Mouse (Mus musculus): ENCODE measurements at regions not wholly inside any gene's neighbourhood (a gene's known extent, or its start where the extent isn't known, plus 50 kb on each side); places are given as distances from the start of the nearest gene placed in this dataset.
"Not testable (repeated sequence)": the region's sequence is repeated elsewhere in the genome, so short reads cannot be mapped to it uniquely, and the experiment has no call there.

- Histone ChIP-seq H3K4me2 (ENCODE audit: low read depth, low read length) (no peak overlapping the region), H3K4me1 (ENCODE audit: control insufficient read depth, insufficient read depth, low read length) (no peaks in the 10 kb centered on the region), H3K4me3 (ENCODE audit: low read length) (no peak overlapping the region), H3K36me3 (ENCODE audit: control insufficient read depth, insufficient read depth, low read length) (no peaks in the 10 kb centered on the region), H3K27me3 (replicated peaks; ENCODE audit: control insufficient read depth, insufficient read depth, low read length) (no peaks in the 10 kb centered on the region), H3K27ac (ENCODE audit: low read length) (no peak overlapping the region), H3K9ac (ENCODE audit: low read depth, low read length) (no peak overlapping the region), H3K9me3 (ENCODE audit: control insufficient read depth, low read length) (no peaks in the 10 kb centered on the region)
- 58% methylated on average over 1 of the region's 1 CpGs for WGBS
- no peak for ATAC-seq
Observed at GRCm38 (mm10) chr2:109402556-109402955, 122.0 kb upstream of the Mettl15 start.

- H3K36me3 ChIP-seq (ENCODE audit: control insufficient read depth, insufficient read depth, low read length), result no peaks in the 10 kb centered on the region
- H3K4me2 ChIP-seq (ENCODE audit: low read depth, low read length), result no peak overlapping the region
- no peak overlapping the region for H3K4me3 ChIP-seq (ENCODE audit: low read length)
- H3K9ac ChIP-seq (ENCODE audit: low read depth, low read length), result no peak overlapping the region
- WGBS, result 65% methylated on average over 3 of the region's 3 CpGs
- H3K27ac ChIP-seq (ENCODE audit: low read length), result no peak overlapping the region
- H3K27me3 ChIP-seq (replicated peaks; ENCODE audit: control insufficient read depth, insufficient read depth, low read length), result no peaks in the 10 kb centered on the region
- H3K4me1 ChIP-seq (ENCODE audit: control insufficient read depth, insufficient read depth, low read length), result no peaks in the 10 kb centered on the region
- no peaks in the 10 kb centered on the region for H3K9me3 ChIP-seq (ENCODE audit: control insufficient read depth, low read length)
- no peak for ATAC-seq
Observed at GRCm38 (mm10) chr2:109404262-109404661, 123.7 kb upstream of the Mettl15 start.

GRCm38 (mm10) chr2:109406591-109407079 is 126.1 kb upstream of the Mettl15 start:
- ATAC-seq, result no peak
- Histone ChIP-seq H3K9me3 (ENCODE audit: control insufficient read depth, low read length) (no peaks in the 10 kb centered on the region), H3K4me1 (ENCODE audit: control insufficient read depth, insufficient read depth, low read length) (no peaks in the 10 kb centered on the region), H3K27me3 (replicated peaks; ENCODE audit: control insufficient read depth, insufficient read depth, low read length) (no peaks in the 10 kb centered on the region), H3K4me3 (ENCODE audit: low read length) (no peak overlapping the region), H3K9ac (ENCODE audit: low read depth, low read length) (no peak overlapping the region), H3K36me3 (ENCODE audit: control insufficient read depth, insufficient read depth, low read length) (no peaks in the 10 kb centered on the region), H3K4me2 (ENCODE audit: low read depth, low read length) (no peak overlapping the region), H3K27ac (ENCODE audit: low read length) (no peak overlapping the region)
- whole genome bisulfite sequencing, result 66% methylated on average over 7 of the region's 7 CpGs

GRCm38 (mm10) chr2:109420098-109420497 is 139.6 kb upstream of the Mettl15 start:
- H3K27ac ChIP-seq (ENCODE audit: low read length), result no peak overlapping the region
- no peaks in the 10 kb centered on the region for H3K27me3 ChIP-seq (replicated peaks; ENCODE audit: control insufficient read depth, insufficient read depth, low read length)
- no peaks in the 10 kb centered on the region for H3K36me3 ChIP-seq (ENCODE audit: control insufficient read depth, insufficient read depth, low read length)
- no peak overlapping the region for H3K4me2 ChIP-seq (ENCODE audit: low read depth, low read length)
- no peak overlapping the region for H3K9ac ChIP-seq (ENCODE audit: low read depth, low read length)
- H3K4me3 ChIP-seq (ENCODE audit: low read length), result no peak overlapping the region
- H3K4me1 ChIP-seq (ENCODE audit: control insufficient read depth, insufficient read depth, low read length), result no peaks in the 10 kb centered on the region
- no peak for ATAC-seq
- H3K9me3 ChIP-seq (ENCODE audit: control insufficient read depth, low read length), result no peaks in the 10 kb centered on the region

- no peaks in the 10 kb centered on the region for H3K27me3 ChIP-seq (replicated peaks; ENCODE audit: control insufficient read depth, insufficient read depth, low read length)
- H3K4me2 ChIP-seq (ENCODE audit: low read depth, low read length), result no peak overlapping the region
- no peak overlapping the region for H3K9ac ChIP-seq (ENCODE audit: low read depth, low read length)
- H3K9me3 ChIP-seq (ENCODE audit: control insufficient read depth, low read length), result no peaks in the 10 kb centered on the region
- no peaks in the 10 kb centered on the region for H3K4me1 ChIP-seq (ENCODE audit: control insufficient read depth, insufficient read depth, low read length)
- WGBS, result 93% methylated on average over 3 of the region's 3 CpGs
- H3K27ac ChIP-seq (ENCODE audit: low read length), result no peak overlapping the region
- H3K4me3 ChIP-seq (ENCODE audit: low read length), result no peak overlapping the region
- no peaks in the 10 kb centered on the region for H3K36me3 ChIP-seq (ENCODE audit: control insufficient read depth, insufficient read depth, low read length)
- no peak for ATAC-seq
Observed at GRCm38 (mm10) chr2:109431183-109431582, 150.6 kb upstream of the Mettl15 start.

GRCm38 (mm10) chr2:109442551-109443120 is 162.1 kb upstream of the Mettl15 start:
- H3K27me3 ChIP-seq (replicated peaks; ENCODE audit: control insufficient read depth, insufficient read depth, low read length), result no peaks in the 10 kb centered on the region
- H3K4me2 ChIP-seq (ENCODE audit: low read depth, low read length), result no peak overlapping the region
- no peak overlapping the region for H3K9ac ChIP-seq (ENCODE audit: low read depth, low read length)
- H3K36me3 ChIP-seq (ENCODE audit: control insufficient read depth, insufficient read depth, low read length), result no peaks in the 10 kb centered on the region
- H3K27ac ChIP-seq (ENCODE audit: low read length), result no peak overlapping the region
- H3K9me3 ChIP-seq (ENCODE audit: control insufficient read depth, low read length), result no peaks in the 10 kb centered on the region
- no peak for ATAC-seq
- WGBS, result 75% methylated on average over 3 of the region's 3 CpGs
- H3K4me1 ChIP-seq (ENCODE audit: control insufficient read depth, insufficient read depth, low read length), result no peaks in the 10 kb centered on the region
- no peak overlapping the region for H3K4me3 ChIP-seq (ENCODE audit: low read length)

GRCm38 (mm10) chr2:109443521-109444066 is 163.0 kb upstream of the Mettl15 start:
- WGBS, result 64% methylated on average over 3 of the region's 3 CpGs
- no peak for ATAC-seq
- Histone ChIP-seq H3K4me3 (ENCODE audit: low read length) (no peak overlapping the region), H3K27me3 (replicated peaks; ENCODE audit: control insufficient read depth, insufficient read depth, low read length) (no peaks in the 10 kb centered on the region), H3K9ac (ENCODE audit: low read depth, low read length) (no peak overlapping the region), H3K36me3 (ENCODE audit: control insufficient read depth, insufficient read depth, low read length) (no peaks in the 10 kb centered on the region), H3K4me1 (ENCODE audit: control insufficient read depth, insufficient read depth, low read length) (no peaks in the 10 kb centered on the region), H3K4me2 (ENCODE audit: low read depth, low read length) (no peak overlapping the region), H3K27ac (ENCODE audit: low read length) (no peak overlapping the region), H3K9me3 (ENCODE audit: control insufficient read depth, low read length) (no peaks in the 10 kb centered on the region)

GRCm38 (mm10) chr2:109462246-109462645 is 181.7 kb upstream of the Mettl15 start:
- not testable (repeated sequence) for H3K27me3 ChIP-seq (replicated peaks; ENCODE audit: control insufficient read depth, insufficient read depth, low read length); H3K36me3 ChIP-seq (ENCODE audit: control insufficient read depth, insufficient read depth, low read length); H3K4me2 ChIP-seq (ENCODE audit: low read depth, low read length); H3K9ac ChIP-seq (ENCODE audit: low read depth, low read length); ATAC-seq; H3K9me3 ChIP-seq (ENCODE audit: control insufficient read depth, low read length); H3K4me3 ChIP-seq (ENCODE audit: low read length); H3K27ac ChIP-seq (ENCODE audit: low read length); H3K4me1 ChIP-seq (ENCODE audit: control insufficient read depth, insufficient read depth, low read length)
- 91% methylated on average over 1 of the region's 1 CpGs for WGBS

- Histone ChIP-seq H3K27me3 (replicated peaks; ENCODE audit: control insufficient read depth, insufficient read depth, low read length) (no peaks in the 10 kb centered on the region), H3K9ac (ENCODE audit: low read depth, low read length) (no peak overlapping the region), H3K4me1 (ENCODE audit: control insufficient read depth, insufficient read depth, low read length) (no peaks in the 10 kb centered on the region), H3K4me2 (ENCODE audit: low read depth, low read length) (no peak overlapping the region), H3K9me3 (ENCODE audit: control insufficient read depth, low read length) (no peaks in the 10 kb centered on the region), H3K27ac (ENCODE audit: low read length) (no peak overlapping the region), H3K36me3 (ENCODE audit: control insufficient read depth, insufficient read depth, low read length) (no peaks in the 10 kb centered on the region), H3K4me3 (ENCODE audit: low read length) (no peak overlapping the region)
- ATAC-seq, result no peak
- 47% methylated on average over 1 of the region's 1 CpGs for WGBS
Observed at GRCm38 (mm10) chr2:109484306-109484705, 190.2 kb upstream of the Bdnf start.

GRCm38 (mm10) chr2:109487591-109487990 is 186.9 kb upstream of the Bdnf start:
- ATAC-seq, result no peak
- Histone ChIP-seq H3K9me3 (ENCODE audit: control insufficient read depth, low read length) (no peaks in the 10 kb centered on the region), H3K36me3 (ENCODE audit: control insufficient read depth, insufficient read depth, low read length) (no peaks in the 10 kb centered on the region), H3K27me3 (replicated peaks; ENCODE audit: control insufficient read depth, insufficient read depth, low read length) (no peaks in the 10 kb centered on the region), H3K4me2 (ENCODE audit: low read depth, low read length) (no peak overlapping the region), H3K4me1 (ENCODE audit: control insufficient read depth, insufficient read depth, low read length) (no peaks in the 10 kb centered on the region), H3K27ac (ENCODE audit: low read length) (no peak overlapping the region), H3K4me3 (ENCODE audit: low read length) (no peak overlapping the region), H3K9ac (ENCODE audit: low read depth, low read length) (no peak overlapping the region)
- WGBS, result 69% methylated on average over 1 of the region's 1 CpGs

Measured in intestine, embryonic 16.5 days (tissue).